Mouse (Mus musculus): Measurements from ENCODE around the gene Efhd2. TPM values are rescaled to one million over a fixed set of nuclear protein-coding genes. Genes with fewer than 3 reads are reported as not detected.

Gene Efhd2
- polyA plus RNA-seq, 1 experiment, result 95.0 TPM

DNA sequence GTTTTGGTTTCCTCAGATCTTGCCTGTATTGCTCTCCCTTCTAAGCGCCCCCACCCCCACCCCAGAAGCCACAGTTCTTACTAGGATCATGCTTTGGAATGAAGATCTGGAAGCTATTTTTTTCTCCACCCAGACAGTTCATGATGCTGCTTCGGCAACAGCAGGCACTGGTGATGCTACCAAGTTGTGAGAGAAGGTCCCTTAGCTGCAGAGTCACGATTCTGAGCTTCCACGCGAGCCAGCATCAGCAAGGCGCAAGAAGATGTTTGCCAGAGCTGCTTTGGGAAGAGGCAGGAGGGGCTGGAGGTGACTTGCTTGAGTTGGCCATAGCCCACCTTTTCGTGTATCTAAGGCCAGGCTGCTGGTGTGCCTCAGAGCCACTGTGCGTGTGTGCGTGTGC, 10.7 kb upstream of the Efhd2 start:
- Histone ChIP-seq H3K4me3 (replicated peaks; ENCODE audit: extremely low read depth, low read depth, low read length) (no peak overlapping the region), H3K4me1 (ENCODE audit: control insufficient read depth, insufficient read depth, low read length) (no peaks in the 10 kb centered on the region)
- no peak for DNase-seq
- TF ChIP-seq CTCF (IDR thresholded peaks at IDR 0.05; ENCODE audit: insufficient read depth, low read length), result no peak
- TF ChIP-seq POLR2A (IDR thresholded peaks at IDR 0.05; ENCODE audit: borderline replicate concordance, extremely low read depth, low read depth, low read length), result no peak
- 67% methylated on average over 9 of the region's 9 CpGs for WGBS

GRCm38 (mm10) chr4:141882858-141883257, 8.1 kb upstream of the Efhd2 start:
- WGBS, result 80% methylated on average over 7 of the region's 7 CpGs
- DNase-seq, result no peak
- H3K4me3 ChIP-seq (replicated peaks; ENCODE audit: extremely low read depth, low read depth, low read length), result no peak overlapping the region
- no peaks in the 10 kb centered on the region for H3K4me1 ChIP-seq (ENCODE audit: control insufficient read depth, insufficient read depth, low read length)
- TF ChIP-seq CTCF (IDR thresholded peaks at IDR 0.05; ENCODE audit: insufficient read depth, low read length), result no peak
- TF ChIP-seq POLR2A (IDR thresholded peaks at IDR 0.05; ENCODE audit: borderline replicate concordance, extremely low read depth, low read depth, low read length), result no peak

DNA sequence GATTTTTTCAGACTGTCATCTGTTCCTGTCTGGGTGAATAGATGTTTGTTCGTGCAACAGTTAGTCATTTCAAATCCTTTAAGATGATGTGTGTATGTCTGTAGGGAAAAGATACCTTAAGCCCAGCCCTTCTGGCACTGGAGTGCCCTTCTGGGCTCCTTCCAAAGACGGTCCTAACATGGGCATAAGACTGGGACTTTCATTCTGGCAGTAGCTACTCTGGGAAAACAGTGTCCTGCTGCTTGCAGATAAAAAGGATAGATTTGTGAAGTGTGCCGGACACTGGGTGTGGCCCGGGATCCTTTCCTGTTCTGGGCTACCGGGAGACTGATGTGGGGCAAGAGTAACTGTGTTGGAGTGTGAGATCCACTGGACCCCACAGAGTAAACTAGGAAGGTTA, 7.2 kb upstream of the Efhd2 start:
- DNase-seq, result no peak
- no peak overlapping the region for H3K4me3 ChIP-seq (replicated peaks; ENCODE audit: extremely low read depth, low read depth, low read length)
- H3K4me1 ChIP-seq (ENCODE audit: control insufficient read depth, insufficient read depth, low read length), result no peaks in the 10 kb centered on the region
- no peak for TF ChIP-seq POLR2A (IDR thresholded peaks at IDR 0.05; ENCODE audit: borderline replicate concordance, extremely low read depth, low read depth, low read length)
- no peak for TF ChIP-seq CTCF (IDR thresholded peaks at IDR 0.05; ENCODE audit: insufficient read depth, low read length)
- WGBS, result 23% methylated on average over 5 of the region's 5 CpGs

GRCm38 (mm10) chr4:141881289-141881914, 6.7 kb upstream of the Efhd2 start:
- Histone ChIP-seq H3K4me3 (replicated peaks; ENCODE audit: extremely low read depth, low read depth, low read length) (no peak overlapping the region), H3K4me1 (ENCODE audit: control insufficient read depth, insufficient read depth, low read length) (no peaks in the 10 kb centered on the region)
- no peak for DNase-seq
- WGBS, result 50% methylated on average over 10 of the region's 10 CpGs
- no peak for TF ChIP-seq CTCF (IDR thresholded peaks at IDR 0.05; ENCODE audit: insufficient read depth, low read length)

DNA sequence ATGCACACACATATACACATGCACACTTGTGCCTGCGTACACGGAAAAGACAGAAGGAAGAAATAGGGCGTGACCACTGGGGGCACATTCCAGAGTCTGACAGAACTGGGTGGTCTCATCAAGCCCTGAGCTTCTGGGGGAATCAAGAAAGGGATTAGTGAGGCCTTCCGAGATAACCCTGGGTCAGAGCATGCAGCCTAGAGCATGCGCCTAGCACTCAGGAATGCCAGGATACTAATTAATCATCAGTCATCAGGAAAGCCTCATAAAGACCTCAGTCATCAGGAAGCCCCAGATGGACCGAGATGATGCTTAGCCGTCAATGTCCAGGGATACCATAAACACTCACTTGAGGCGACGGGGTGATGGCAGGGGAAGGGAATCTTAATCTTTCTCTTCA, 5.2 kb upstream of the Efhd2 start:
- DNase-seq, result no peak
- H3K4me1 ChIP-seq (ENCODE audit: control insufficient read depth, insufficient read depth, low read length), result peaks cover 3% of the 10 kb centered on the region; the same call in 1 of the 2 replicates
- 60% methylated on average over 9 of the region's 9 CpGs for WGBS
- H3K4me3 ChIP-seq (replicated peaks; ENCODE audit: extremely low read depth, low read depth, low read length), result no peak overlapping the region
- TF ChIP-seq CTCF (IDR thresholded peaks at IDR 0.05; ENCODE audit: insufficient read depth, low read length) (no peak), POLR2A (IDR thresholded peaks at IDR 0.05; ENCODE audit: borderline replicate concordance, extremely low read depth, low read depth, low read length) (no peak)

DNA sequence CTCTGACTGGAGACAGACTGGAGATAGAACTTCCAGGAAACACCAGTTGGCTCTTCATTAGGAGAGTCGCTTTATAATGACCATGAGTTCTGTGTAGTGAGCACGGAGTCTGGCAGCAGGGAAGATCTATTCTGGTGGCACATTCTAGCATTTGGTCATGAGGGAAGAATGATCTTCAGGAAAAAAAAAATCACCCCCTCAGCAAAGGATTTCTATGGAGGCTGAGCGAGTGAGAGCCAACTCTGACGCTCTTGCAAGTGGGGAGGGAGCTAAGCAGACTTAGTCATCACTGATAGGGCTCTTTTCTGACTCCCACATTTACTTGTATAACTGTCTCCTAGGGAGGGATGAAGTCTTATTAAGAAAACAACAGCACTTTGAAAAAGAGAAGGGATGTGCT, 4.4 kb upstream of the Efhd2 start:
- DNase-seq, result no peak
- H3K4me3 ChIP-seq (replicated peaks; ENCODE audit: extremely low read depth, low read depth, low read length), result no peak overlapping the region
- peaks cover 3% of the 10 kb centered on the region; the same call in 1 of the 2 replicates for H3K4me1 ChIP-seq (ENCODE audit: control insufficient read depth, insufficient read depth, low read length)
- TF ChIP-seq POLR2A (IDR thresholded peaks at IDR 0.05; ENCODE audit: borderline replicate concordance, extremely low read depth, low read depth, low read length) (no peak), CTCF (IDR thresholded peaks at IDR 0.05; ENCODE audit: insufficient read depth, low read length) (no peak)
- WGBS, result 49% methylated on average over 4 of the region's 4 CpGs

DNA sequence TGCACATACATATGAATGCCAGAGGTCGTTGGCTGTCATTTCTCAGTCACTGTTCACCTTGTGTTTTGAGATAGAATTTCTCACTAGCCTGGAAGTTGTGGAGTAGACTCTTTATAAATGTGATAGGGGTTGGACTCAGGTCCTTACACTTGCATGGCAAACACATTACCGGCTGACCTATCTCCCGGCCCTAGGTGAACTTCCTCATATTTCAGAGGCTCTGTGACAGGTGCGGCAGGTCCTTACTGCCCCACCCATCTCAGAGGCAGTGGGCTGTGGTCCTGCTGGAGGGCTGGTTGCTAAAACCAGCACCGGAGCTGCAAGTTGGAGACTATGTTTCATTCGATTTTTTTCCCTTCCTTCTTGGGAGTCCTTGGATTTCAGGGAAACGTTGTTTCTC, 3.9 kb upstream of the Efhd2 start:
- no peak for TF ChIP-seq CTCF (IDR thresholded peaks at IDR 0.05; ENCODE audit: insufficient read depth, low read length)
- no peak for TF ChIP-seq POLR2A (IDR thresholded peaks at IDR 0.05; ENCODE audit: borderline replicate concordance, extremely low read depth, low read depth, low read length)
- peaks cover 3% of the 10 kb centered on the region; the same call in 1 of the 2 replicates for H3K4me1 ChIP-seq (ENCODE audit: control insufficient read depth, insufficient read depth, low read length)
- DNase-seq, result no peak
- WGBS, result 30% methylated on average over 7 of the region's 7 CpGs
- H3K4me3 ChIP-seq (replicated peaks; ENCODE audit: extremely low read depth, low read depth, low read length), result no peak overlapping the region

- no peak overlapping the region for H3K4me3 ChIP-seq (replicated peaks; ENCODE audit: extremely low read depth, low read depth, low read length)
- peaks cover 3% of the 10 kb centered on the region for H3K4me1 ChIP-seq (ENCODE audit: control insufficient read depth, insufficient read depth, low read length)
- TF ChIP-seq POLR2A (IDR thresholded peaks at IDR 0.05; ENCODE audit: borderline replicate concordance, extremely low read depth, low read depth, low read length) (no peak), CTCF (IDR thresholded peaks at IDR 0.05; ENCODE audit: insufficient read depth, low read length) (no peak)
- WGBS, result 27% methylated on average over 8 of the region's 8 CpGs
- no peak for DNase-seq
Observed at GRCm38 (mm10) chr4:141875481-141876108, 875 bp upstream of the Efhd2 start.

DNA sequence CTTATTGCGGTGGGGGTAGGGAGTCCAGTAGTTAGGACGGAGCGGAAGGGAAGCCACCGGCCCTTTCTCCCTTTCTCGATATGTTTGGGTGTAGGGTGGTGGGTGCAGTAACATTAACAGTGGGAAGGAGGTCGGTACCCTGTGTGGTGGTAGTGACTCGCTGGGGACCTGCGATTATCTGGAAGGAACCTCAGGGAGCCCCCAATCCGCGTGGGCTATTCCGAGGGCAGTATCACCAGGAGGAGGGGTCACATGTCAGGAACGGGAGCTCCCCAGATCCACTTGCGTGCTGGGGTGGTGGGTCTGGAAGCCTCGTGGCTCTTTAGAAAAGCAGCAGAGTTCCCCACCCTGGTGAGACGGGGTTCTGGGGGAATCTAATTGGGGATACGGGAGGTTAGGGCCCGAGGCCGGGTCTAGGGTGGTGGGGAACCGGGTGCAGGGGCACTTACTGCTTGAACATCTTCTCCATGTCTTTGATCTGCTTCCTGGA, 564 bp downstream of the Efhd2 start:
- WGBS, result under 1% methylated on average over 19 of the region's 19 CpGs
- Histone ChIP-seq H3K4me1 (ENCODE audit: control insufficient read depth, insufficient read depth, low read length) (peaks cover 7% of the 10 kb centered on the region), H3K4me3 (replicated peaks; ENCODE audit: extremely low read depth, low read depth, low read length) (peak overlapping the region; percentile 92)
- DNase-seq, result no peak
- TF ChIP-seq CTCF (IDR thresholded peaks at IDR 0.05; ENCODE audit: insufficient read depth, low read length) (no peak), POLR2A (IDR thresholded peaks at IDR 0.05; ENCODE audit: borderline replicate concordance, extremely low read depth, low read depth, low read length) (no peak)

GRCm38 (mm10) chr4:141872977-141873376, 1.7 kb downstream of the Efhd2 start:
- no peak for DNase-seq
- TF ChIP-seq CTCF (IDR thresholded peaks at IDR 0.05; ENCODE audit: insufficient read depth, low read length) (no peak), POLR2A (IDR thresholded peaks at IDR 0.05; ENCODE audit: borderline replicate concordance, extremely low read depth, low read depth, low read length) (no peak)
- peak overlapping the region; percentile 42 for H3K4me3 ChIP-seq (replicated peaks; ENCODE audit: extremely low read depth, low read depth, low read length)
- H3K4me1 ChIP-seq (ENCODE audit: control insufficient read depth, insufficient read depth, low read length), result peaks cover 7% of the 10 kb centered on the region
- WGBS, result 35% methylated on average over 9 of the region's 9 CpGs

Data from lung, adult 2 months (tissue).